Mouse (Mus musculus) erythroblast, embryonic 14.5 days (primary cell): ENCODE results near the gene Krt9. TPM values are rescaled to one million over a fixed set of nuclear protein-coding genes. Genes with fewer than 3 reads are reported as not detected.

Source experiments
- H3K27me3 ChIP-seq: 2 replicates; pipeline ENCODE4 v1.6.1; 2012; ENCODE audit warnings: inconsistent platforms; ENCODE audit not compliant: control insufficient read depth
- H3K36me3 ChIP-seq: 2 replicates; pipeline ENCODE4 v1.6.1; 2012; ENCODE audit warnings: mild to moderate bottlenecking, inconsistent platforms; ENCODE audit not compliant: control insufficient read depth
- H3K4me1 ChIP-seq: 2 replicates; pipeline ENCODE4 v1.6.1; 2012; ENCODE audit warnings: inconsistent platforms; ENCODE audit not compliant: control insufficient read depth
- H3K4me3 ChIP-seq: replicated peaks from 2 replicates; pipeline ENCODE3; 2012; ENCODE audit warnings: moderate library complexity, mild to moderate bottlenecking, inconsistent platforms
- H3K9me3 ChIP-seq: 2 replicates; pipeline ENCODE4 v1.6.1; 2012; ENCODE audit warnings: low read length, inconsistent platforms, mixed read lengths; ENCODE audit not compliant: control insufficient read depth
- GATA1 ChIP-seq: IDR thresholded peaks from 2 replicates; pipeline ENCODE4 v1.6.1; 2012; ENCODE audit warnings: low read length, inconsistent platforms, mixed read lengths
- TAL1 ChIP-seq: IDR thresholded peaks from 3 replicates; pipeline ENCODE4 v1.6.1; 2012; ENCODE audit warnings: low read length, inconsistent platforms, mixed read lengths
- polyA plus RNA-seq: library from polyadenylated mRNA; stranded (reverse); fragments of >175 nt; gene quantifications from 2 replicates; pipeline ENCODE4 v1.2.3, GENCODE M21; 2012

Gene Krt9
- polyA plus RNA-seq, 1 experiment = not detected

GRCm38 (mm10) chr11:100191820-100192219, 1.2 kb downstream of the Krt9 start:
- TF ChIP-seq TAL1 (no peak), GATA1 (no peak)
- Histone ChIP-seq H3K4me3 (no peak overlapping the region), H3K27me3 (no peaks in the 10 kb centered on the region), H3K36me3 (no peaks in the 10 kb centered on the region), H3K9me3 (peaks cover 3% of the 10 kb centered on the region; the same call in 1 of the 2 replicates), H3K4me1 (no peaks in the 10 kb centered on the region)

- no peak for TF ChIP-seq TAL1
- no peak for TF ChIP-seq GATA1
- Histone ChIP-seq H3K36me3 (no peaks in the 10 kb centered on the region), H3K4me1 (no peaks in the 10 kb centered on the region), H3K9me3 (peaks cover 3% of the 10 kb centered on the region; the same call in 1 of the 2 replicates), H3K27me3 (no peaks in the 10 kb centered on the region), H3K4me3 (no peak overlapping the region)
Measured at GRCm38 (mm10) chr11:100186736-100187135, 6.3 kb downstream of the Krt9 start.

- H3K9me3 ChIP-seq = no peaks in the 10 kb centered on the region; the same call in 1 of the 2 replicates
- H3K36me3 ChIP-seq = no peaks in the 10 kb centered on the region
- H3K4me3 ChIP-seq = no peak overlapping the region
- H3K27me3 ChIP-seq = no peaks in the 10 kb centered on the region
- TF ChIP-seq GATA1 = no peak
- TF ChIP-seq TAL1 = no peak
- no peaks in the 10 kb centered on the region for H3K4me1 ChIP-seq
Measured at GRCm38 (mm10) chr11:100181725-100182124, 11.3 kb downstream of the Krt9 start.

- TF ChIP-seq TAL1 (no peak), GATA1 (no peak)
- Histone ChIP-seq H3K4me3 (no peak overlapping the region), H3K9me3 (no peaks in the 10 kb centered on the region), H3K36me3 (no peaks in the 10 kb centered on the region), H3K27me3 (no peaks in the 10 kb centered on the region), H3K4me1 (no peaks in the 10 kb centered on the region)
Measured at GRCm38 (mm10) chr11:100179260-100179659, 13.8 kb downstream of the Krt9 start.

GRCm38 (mm10) chr11:100178307-100178706, 14.7 kb downstream of the Krt9 start:
- H3K4me1 ChIP-seq = no peaks in the 10 kb centered on the region
- no peaks in the 10 kb centered on the region for H3K27me3 ChIP-seq
- no peak for TF ChIP-seq TAL1
- no peak for TF ChIP-seq GATA1
- H3K9me3 ChIP-seq = no peaks in the 10 kb centered on the region
- H3K4me3 ChIP-seq = no peak overlapping the region
- H3K36me3 ChIP-seq = no peaks in the 10 kb centered on the region

- no peaks in the 10 kb centered on the region for H3K9me3 ChIP-seq
- no peaks in the 10 kb centered on the region for H3K36me3 ChIP-seq
- no peaks in the 10 kb centered on the region for H3K4me1 ChIP-seq
- no peak overlapping the region for H3K4me3 ChIP-seq
- no peak for TF ChIP-seq TAL1
- no peak for TF ChIP-seq GATA1
- no peaks in the 10 kb centered on the region for H3K27me3 ChIP-seq
Measured at GRCm38 (mm10) chr11:100176791-100177190, 16.3 kb downstream of the Krt9 start.

- Histone ChIP-seq H3K9me3 (no peaks in the 10 kb centered on the region), H3K27me3 (no peaks in the 10 kb centered on the region), H3K36me3 (no peaks in the 10 kb centered on the region), H3K4me1 (no peaks in the 10 kb centered on the region; the same call in 1 of the 2 replicates), H3K4me3 (no peak overlapping the region)
- TF ChIP-seq TAL1 (no peak), GATA1 (no peak)
Measured at GRCm38 (mm10) chr11:100168765-100169762, 24.0 kb downstream of the Krt9 start.

- H3K9me3 ChIP-seq = no peaks in the 10 kb centered on the region
- H3K4me3 ChIP-seq = no peak overlapping the region
- H3K27me3 ChIP-seq = no peaks in the 10 kb centered on the region
- no peaks in the 10 kb centered on the region for H3K36me3 ChIP-seq
- no peak for TF ChIP-seq GATA1
- no peak for TF ChIP-seq TAL1
- no peaks in the 10 kb centered on the region; the same call in 1 of the 2 replicates for H3K4me1 ChIP-seq
Measured at GRCm38 (mm10) chr11:100168071-100168470, 25.0 kb downstream of the Krt9 start.

GRCm38 (mm10) chr11:100164392-100164791, 28.7 kb downstream of the Krt9 start:
- Histone ChIP-seq H3K4me3 (no peak overlapping the region), H3K36me3 (no peaks in the 10 kb centered on the region), H3K27me3 (no peaks in the 10 kb centered on the region), H3K9me3 (no peaks in the 10 kb centered on the region), H3K4me1 (no peaks in the 10 kb centered on the region; the same call in 1 of the 2 replicates)
- no peak for TF ChIP-seq TAL1
- TF ChIP-seq GATA1 = no peak
